Mouse (Mus musculus) mesoderm, embryonic 11.5 days (tissue): ENCODE results near the gene Ptpre.

Experiments used
- DNase-seq: peaks from one replicate; pipeline ENCODE4 v3.0.0-alpha.2; 2012; ENCODE audit warnings: low read depth, low spot score

Ptpre gene

GRCm38 (mm10) chr7:135723672-135724341 is 186.5 kb downstream of the Ptpre start:
- DNase-seq = no peak

GRCm38 (mm10) chr7:135726707-135727106 is 189.4 kb downstream of the Ptpre start:
- no peak for DNase-seq

GRCm38 (mm10) chr7:135728038-135728437 is 190.8 kb downstream of the Ptpre start:
- DNase-seq = no peak

GRCm38 (mm10) chr7:135734379-135734778 is 197.1 kb downstream of the Ptpre start:
- DNase-seq = no peak

GRCm38 (mm10) chr7:135734911-135735646 is 197.8 kb downstream of the Ptpre start:
- DNase-seq = no peak
